Mouse (Mus musculus) left cerebral cortex, adult 18-20 months (tissue): ENCODE data around the gene Tspan10. TPM values are rescaled to one million over a fixed set of nuclear protein-coding genes. Genes with fewer than 3 reads are reported as not detected.
"Not testable (repeated sequence)": the region's sequence is repeated elsewhere in the genome, so short reads cannot be mapped to it uniquely, and the experiment has no call there.

Experiments
- DNase-seq, 2 experiments: peaks; one replicate each; pipeline ENCODE4 v3.0.0; 2021 to 2022; ENCODE audit warnings: low spot score in 2 of 2, mixed read lengths in 1 of 2
- long read RNA-seq, 2 experiments: library from polyadenylated mRNA; stranded (forward); transcript quantifications; one replicate each; pipeline ENCODE4 v2.0.0; 2021
- total RNA-seq, 2 experiments: library from RNA; stranded (reverse); gene quantifications; 2 replicates each; pipeline ENCODE4 v1.2.3; 2021

The Tspan10 gene
- 1 to 10 TPM; 1.8 to 3.3 TPM for total RNA-seq
- long read RNA-seq, experiment 1, partial matches to known transcripts: 1 of 3 reads
- long read RNA-seq, experiment 1, other reads (novel, unspliced or antisense): 2 of 3 reads
- long read RNA-seq, experiment 2, partial matches to known transcripts: 1 of 1 reads
- long read RNA-seq, experiment 2, other reads (novel, unspliced or antisense): 0 of 1 reads

DNA sequence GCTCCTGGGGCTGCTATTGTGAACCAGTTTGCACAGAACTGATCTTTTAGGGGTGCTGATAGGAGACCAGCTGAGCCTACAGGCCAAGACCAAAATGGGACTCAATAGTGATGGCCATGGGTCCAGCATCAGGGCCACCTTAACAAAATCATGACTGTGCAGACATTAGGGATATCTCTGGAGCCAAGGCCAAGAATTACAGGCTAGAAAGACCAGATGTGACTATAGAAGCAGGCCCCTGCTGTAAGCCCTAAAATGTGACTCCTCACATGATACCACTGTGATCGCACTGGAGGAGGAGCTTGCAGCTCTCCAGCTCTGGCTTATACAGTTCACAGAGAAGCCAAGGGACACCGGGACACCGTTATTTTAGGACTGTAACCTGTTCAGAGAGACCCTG lies at the start of gene Tspan10:
Tspan10 (plus strand) TSS at position 301 of the 400 bp plus-strand sequence.
- DNase-seq: no peak

- no peak for DNase-seq
Measured at GRCm38 (mm10) chr11:120395661-120396060, 46.8 kb upstream of the Tspan10 start.

GRCm38 (mm10) chr11:120397602-120398001 lies 44.8 kb upstream of the Tspan10 start:
- DNase-seq: no peak

GRCm38 (mm10) chr11:120399319-120399718 lies 43.1 kb upstream of the Tspan10 start:
- DNase-seq: no peak

DNA sequence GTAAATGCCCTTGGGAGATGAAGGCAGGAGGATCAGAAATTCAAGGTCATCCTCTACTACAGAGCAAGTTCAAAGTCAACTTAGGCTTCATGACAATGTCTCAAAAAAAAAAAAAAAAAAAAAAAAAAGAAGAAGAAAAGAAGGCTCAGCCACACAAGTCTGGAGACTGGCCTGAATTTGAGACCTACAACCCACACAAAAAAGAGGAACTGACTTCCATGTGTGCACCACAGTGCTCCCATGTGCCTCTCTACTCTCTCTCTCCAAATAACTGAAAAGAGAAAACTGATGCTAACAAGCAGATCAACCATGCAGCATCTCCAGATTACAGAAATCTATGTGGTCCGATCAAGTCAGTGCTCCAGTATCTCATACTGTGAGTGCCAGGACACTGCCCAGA lies 37.6 kb upstream of the Tspan10 start:
- no peak for DNase-seq

- DNase-seq: no peak
Measured at GRCm38 (mm10) chr11:120405867-120406266, 36.6 kb upstream of the Tspan10 start.

GRCm38 (mm10) chr11:120406445-120406844 lies 36.0 kb upstream of the Tspan10 start:
- DNase-seq: no peak

DNA sequence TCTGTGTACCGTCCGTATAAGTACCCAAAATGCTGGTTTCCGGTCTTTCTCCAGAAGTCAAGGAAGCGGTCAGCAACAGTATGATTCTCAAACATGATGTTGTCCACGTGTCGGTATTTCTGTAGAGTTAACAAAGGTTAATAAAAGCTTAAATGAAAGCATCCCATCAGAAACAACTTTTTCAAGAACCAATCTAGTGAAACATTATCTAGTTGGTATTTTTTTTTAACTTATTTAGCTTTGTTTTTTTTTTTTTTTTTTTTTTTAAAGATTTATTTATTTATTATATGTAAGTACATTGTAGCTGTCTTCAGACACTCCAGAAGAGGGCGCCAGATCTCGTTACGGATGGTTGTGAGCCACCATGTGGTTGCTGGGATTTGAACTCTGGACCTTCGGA lies 28.8 kb upstream of the Tspan10 start:
- not testable (repeated sequence) for DNase-seq

GRCm38 (mm10) chr11:120417852-120418251 lies 24.6 kb upstream of the Tspan10 start:
- DNase-seq: no peak

DNA sequence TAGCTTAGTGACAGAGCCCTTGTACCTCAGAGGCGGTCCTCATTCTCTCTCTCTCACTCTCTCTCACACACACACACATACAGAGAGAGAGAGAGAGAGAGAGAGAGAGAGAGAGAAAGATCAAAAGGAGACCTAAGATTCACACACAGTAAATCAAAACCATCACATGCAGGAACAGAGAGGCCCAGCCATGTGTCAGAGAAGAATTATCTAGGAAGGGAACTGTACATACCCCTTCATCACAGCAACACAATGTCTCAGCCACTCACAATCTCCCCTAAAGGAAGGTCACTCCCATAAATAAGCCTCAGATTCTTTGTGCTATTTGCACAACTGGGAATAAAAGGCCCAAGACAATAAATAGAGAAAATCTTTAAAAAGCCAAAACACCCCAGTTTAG lies 23.9 kb upstream of the Tspan10 start:
- DNase-seq: no peak

- DNase-seq: no peak
Measured at GRCm38 (mm10) chr11:120422651-120423568, 19.5 kb upstream of the Tspan10 start.

DNA sequence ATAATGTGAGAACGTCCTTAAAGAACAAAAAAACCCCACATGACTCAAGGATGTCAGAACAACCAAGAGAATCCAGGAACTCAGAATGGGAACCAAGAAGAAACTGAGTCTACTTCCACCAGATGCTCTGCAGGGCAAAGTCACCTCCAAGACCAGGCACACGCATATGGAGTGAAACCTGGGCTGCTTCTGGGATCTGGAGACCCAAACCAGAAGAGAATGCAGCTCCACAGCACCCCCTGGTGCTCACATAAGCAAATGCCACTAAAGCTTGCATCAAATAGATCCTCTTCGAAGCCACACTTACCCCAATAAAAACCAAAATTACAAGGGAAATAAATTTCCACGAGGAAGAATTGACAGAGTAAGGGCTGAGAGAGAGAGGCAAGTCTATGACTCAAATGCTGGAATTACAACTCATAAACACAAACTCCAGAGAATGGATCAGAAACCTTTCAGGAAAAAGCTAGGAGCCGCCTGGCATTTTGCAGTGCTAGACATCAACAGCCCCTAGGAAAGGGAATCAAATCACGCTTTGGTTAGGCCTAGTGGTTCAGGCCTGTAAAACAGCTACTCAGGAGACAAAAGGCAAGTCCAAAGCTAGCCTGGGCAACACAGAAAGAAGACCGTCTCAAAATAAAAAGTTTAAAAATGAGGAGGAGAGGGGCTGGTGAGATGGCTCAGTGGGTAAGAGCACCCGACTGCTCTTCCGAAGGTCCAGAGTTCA lies 18.7 kb upstream of the Tspan10 start:
- DNase-seq: peak; percentile 48 to 56

DNA sequence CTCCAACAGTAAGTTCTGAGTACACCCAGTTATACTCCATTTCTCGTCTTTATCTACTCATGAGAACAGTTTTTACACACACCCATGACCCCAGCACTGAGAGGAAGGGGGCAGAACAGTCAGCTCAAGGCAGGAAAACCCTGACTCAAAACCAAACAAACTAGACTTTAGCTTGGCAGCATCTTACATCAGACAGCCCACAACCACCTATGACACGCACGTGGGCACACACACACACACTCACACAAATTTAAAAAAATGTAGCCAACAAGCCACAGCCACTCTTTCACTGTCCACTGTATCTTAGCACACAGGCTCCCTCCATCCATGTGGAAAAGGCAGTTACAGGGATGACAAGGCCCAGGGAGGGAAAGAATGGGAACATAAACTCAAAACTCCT lies 15.7 kb upstream of the Tspan10 start:
- DNase-seq: no peak

DNA sequence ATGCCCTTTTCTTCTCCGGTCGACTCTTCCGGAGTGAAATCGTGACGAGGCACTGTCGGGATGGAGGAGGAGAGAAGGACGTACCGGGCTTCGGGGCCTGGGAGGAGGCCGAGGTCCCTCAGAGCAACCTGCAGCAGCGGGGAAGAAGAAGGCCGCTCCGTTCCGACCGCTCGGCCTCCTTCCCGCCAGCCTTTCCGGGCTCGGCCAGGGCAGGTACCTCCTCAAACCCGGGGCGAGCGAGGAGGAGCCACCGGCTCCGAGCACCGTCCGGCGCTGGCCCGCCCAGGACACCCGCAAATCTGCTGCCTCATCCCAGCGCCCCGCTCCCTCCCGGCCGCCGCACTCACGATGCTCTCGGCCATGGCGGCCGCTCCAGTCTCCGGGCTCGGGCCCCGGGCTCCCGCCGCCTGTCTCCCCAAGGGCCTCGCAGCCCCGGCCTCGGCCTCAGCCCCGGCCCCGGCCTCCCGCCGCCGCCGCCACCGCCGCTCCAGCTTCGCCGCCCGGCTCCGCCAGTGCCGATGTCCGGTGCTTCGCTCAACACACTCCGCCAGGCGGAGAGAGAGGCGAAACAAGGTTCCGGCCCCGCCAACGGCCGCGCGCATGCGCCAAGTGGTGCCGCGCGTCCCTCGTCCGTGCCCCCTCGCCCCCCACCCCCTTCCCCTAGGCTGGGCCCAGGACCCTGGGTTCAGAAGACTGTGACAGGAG lies 5.1 kb upstream of the Tspan10 start, which contains the start of gene Nploc4:
Nploc4 (minus strand) TSS at position 557 of the 705 bp plus-strand sequence.
- DNase-seq: peak; percentile 87

DNA sequence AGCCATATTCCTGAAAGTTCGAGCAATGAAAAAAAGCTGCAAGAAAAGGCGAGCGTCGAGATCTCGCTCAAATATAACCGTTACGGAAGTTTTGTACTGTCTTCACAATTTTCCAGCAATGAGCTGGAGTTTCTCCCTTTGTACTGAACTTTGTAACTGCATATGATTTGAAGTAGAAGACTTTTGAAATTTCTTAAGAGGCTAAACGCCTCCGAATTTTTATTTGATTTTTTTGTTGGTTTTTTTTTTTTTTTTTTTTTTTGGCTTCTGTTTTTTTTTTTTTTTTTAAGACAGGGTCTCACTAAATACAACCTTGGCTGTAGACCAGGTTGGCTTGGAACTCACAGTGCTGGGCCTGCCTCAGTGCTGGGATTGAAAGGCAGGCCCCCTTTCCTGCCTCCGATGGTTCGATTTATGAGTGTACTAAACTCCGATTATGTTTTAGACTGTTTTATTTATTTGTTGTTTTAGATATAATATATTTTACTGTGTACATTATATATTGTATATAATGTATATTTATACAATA lies 4.5 kb upstream of the Tspan10 start:
- DNase-seq: no peak

DNA sequence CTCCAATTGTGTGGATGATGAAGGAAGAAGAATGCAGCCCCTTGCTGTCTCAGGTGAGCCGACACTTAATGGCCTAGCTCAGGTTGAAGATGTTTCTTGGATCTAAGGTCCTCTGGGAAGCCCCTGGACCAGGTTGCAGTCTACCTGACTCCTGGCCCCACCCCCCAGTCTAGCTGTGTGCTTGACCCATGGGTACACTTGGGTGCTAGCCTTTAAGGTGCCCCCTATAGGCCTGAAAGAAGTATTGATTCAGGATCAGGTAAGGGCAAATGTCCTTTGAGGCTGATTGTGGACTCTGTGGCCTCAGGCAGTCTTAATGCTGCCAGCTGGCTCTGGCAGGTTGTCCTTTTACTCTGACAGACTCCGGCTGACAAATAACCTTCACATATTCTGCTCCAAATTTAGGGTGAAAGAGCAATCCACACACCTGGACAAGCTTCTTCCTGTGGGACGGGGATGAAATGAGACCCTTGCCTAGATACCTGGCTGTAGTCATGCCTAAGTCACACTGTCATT lies 379 bp downstream of the Tspan10 start:
- no peak for DNase-seq

DNA sequence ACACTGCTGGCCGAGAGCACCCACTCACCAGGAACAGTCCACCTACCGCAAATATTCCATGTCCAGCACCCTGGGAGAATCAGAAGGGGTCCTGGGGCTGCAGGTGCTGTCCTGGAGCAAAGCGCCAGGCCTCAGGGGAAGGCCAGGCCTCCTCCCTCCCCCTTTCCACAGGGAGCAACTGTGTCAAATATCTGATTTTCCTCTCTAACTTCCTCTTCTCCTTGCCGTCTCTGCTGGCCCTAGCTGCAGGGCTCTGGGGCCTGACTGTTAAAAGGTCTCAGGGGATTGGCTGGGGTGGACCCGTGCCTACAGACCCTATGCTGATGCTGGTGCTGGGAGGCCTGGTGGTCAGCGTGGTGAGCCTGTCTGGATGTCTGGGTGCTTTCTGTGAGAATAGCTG lies 1.7 kb downstream of the Tspan10 start:
- no peak for DNase-seq

DNA sequence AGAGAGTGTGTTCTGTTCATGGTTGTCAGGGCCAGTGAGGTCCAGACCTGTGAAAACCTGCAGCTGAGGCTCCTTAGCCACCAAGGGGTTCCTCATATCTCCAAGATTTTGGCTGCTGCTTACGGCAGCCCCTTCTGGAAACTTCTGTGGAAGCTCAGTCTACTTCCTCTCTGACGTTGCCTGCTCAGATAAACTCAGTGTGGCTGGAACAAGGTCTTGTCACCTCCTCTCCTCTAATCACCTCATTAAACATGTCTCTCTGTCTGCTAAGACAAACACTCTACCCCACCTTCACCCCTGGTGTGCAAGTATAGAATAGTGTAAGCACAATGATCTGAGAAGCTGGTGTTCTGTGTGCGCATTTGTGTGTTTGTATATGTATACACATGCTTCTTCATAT lies 3.0 kb downstream of the Tspan10 start:
- DNase-seq: no peak

DNA sequence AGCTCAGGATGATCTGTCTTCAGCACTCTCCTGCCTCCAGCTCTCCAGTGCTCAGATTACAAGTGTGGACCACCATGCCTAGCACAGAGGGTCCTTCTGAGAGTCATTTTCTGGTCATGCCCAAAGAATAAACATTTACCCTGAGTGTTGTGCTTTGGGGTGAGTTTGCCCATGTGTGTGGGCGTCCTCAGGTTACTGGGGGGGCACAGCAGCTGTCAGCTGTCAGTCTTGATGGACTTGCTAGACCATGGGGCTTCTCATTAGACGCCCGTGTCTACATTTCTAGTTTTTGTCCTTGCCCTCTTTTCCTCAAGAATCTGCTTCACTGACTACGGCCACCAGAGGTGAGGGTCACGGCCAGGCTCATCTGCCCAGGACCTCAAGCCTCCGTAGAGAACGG lies 4.7 kb downstream of the Tspan10 start:
- DNase-seq: no peak

DNA sequence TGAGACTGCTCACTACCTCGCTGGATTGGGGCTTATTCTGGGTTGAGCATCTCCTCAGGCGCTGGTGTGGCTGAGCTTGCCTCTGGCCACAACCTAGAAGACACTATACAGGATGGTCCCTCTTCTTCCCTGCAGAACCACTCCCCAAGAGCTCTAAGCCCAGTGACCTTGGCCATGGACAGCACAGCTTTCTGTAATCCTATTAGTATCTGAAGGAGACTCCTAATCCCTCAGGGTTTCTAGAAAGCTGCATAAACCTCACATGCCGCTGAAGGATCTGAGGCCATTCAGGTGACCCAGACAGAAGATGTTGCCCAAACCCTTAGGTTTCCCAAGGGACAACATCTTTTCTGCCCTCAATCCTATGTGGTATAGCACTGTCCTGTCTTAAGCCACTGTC lies 9.8 kb downstream of the Tspan10 start:
- no peak for DNase-seq

DNA sequence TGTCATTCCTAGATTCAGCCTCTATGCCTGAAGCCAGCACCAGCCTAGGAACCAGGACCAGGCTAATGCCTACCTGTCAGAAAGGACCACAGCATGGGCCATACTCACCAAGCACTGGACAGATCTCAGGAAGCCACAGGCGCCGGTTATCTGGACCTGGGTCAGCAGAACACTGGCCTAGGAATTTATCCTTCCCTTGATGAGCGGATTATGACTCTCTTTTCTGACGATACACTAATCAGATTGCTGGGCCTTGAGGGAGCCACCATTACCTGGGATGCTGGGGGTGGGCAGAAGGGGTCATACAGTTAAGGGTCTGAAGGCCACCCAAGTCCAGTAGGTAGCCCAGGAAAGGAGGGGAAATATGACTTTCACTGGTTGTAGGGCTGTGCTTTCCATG lies 10.9 kb downstream of the Tspan10 start, which contains the start of gene Pde6g:
Pde6g (minus strand) TSS at position 195 of the 400 bp plus-strand sequence.
- no peak for DNase-seq
